Mouse (Mus musculus) liver, postnatal 0 days (tissue): Measurements from ENCODE around the gene Morn5.

Experiments used
- CTCF ChIP-seq: sonication (generic); IDR thresholded peaks from 2 replicates; pipeline ENCODE4 v1.5.1; 2016; ENCODE audit warnings: antibody characterized with exemption, low read depth
- EP300 ChIP-seq: IDR thresholded peaks from 2 replicates; pipeline ENCODE4 v1.6.1; 2016; ENCODE audit warnings: antibody characterized with exemption, low read depth, mild to moderate bottlenecking

- TF ChIP-seq CTCF (no peak), EP300 (no peak)
Measured at GRCm38 (mm10) chr2:36085041-36085440, 35.8 kb downstream of the Morn5 start.
